Mouse (Mus musculus): ENCODE measurements around the gene Fabp3.
A peak's percentile ranks its signal among the peaks of the same experiment; 100 is the strongest.

The Fabp3 gene

DNA sequence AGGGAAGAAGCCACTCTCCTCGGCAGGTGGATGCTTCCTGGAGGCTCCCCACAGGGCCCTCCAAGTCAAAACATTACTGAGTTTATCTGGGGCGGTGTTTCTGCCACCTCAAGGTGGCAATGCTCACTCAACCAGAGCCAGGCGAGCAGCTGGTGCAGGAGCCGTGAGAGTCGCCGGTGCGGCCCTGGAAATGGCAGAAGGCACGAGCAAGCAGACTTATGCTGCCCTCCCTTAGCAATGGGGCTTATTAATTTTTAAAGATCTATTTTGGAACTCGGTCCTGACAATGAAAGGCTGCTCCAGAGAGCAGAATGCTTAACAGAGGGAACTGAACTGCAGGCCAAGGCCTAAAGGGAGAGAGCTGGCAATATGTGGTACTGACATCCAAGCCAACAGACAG is 19.0 kb downstream of the Fabp3 start:
- no peak for DNase-seq

DNA sequence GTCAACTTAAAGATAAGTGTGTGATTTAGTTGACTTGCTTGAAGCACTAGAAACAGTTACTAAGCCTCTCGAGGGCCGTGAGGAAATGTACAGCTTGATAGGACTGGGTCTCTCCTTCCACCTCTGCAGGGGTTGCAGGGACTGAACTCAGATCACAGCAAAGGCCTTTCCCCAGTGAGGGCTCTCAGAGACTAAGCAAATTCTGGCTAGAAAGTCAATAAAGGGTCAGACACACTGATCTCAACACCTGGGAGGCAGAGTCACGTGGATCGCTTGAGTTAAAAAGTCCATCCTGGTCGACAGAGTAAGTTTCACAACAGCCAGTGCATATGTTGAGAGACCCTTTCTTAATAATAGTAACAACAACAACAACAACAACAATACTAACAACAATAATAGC is 27.5 kb downstream of the Fabp3 start:
- no peak for DNase-seq

DNA sequence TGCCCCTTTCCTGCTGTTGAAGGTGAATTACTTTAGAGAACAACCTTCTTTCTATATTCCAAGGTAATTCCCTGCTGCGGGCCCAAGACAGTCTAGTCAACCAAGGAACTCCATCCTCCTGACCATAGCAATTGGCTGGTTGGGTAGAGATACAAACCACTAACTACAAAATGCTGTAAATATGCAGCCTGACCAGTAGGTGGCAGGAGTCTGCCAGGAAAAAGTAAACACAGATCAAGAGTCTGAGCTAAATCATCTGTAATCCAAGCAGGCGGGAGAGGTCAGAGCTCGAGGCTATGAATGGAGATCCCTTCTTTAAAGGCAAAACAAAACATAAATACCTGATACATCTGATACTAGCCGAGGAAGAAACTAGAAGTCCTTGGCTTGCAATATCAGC is 33.3 kb downstream of the Fabp3 start:
- peak; percentile 20 to 51 for DNase-seq

DNA sequence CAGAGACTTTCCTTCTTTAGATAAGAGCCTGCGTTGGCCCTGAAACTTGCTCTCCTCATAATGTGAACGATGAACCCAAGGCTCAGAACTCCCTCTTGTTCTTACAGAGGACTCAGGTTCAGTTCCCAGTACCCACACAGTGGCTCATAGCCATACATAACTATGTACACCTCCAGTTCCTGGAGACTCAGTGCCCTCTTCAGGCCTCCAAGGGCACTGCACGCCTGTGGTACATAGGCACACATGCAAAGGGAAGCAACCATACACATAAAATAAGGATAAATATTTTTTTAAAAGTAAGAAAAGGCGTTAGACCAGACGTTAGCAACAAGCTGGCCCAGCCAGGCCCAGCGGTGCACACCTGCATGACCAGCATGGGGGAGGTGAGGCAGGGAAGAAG is 41.3 kb downstream of the Fabp3 start:
- no peak for DNase-seq

DNA sequence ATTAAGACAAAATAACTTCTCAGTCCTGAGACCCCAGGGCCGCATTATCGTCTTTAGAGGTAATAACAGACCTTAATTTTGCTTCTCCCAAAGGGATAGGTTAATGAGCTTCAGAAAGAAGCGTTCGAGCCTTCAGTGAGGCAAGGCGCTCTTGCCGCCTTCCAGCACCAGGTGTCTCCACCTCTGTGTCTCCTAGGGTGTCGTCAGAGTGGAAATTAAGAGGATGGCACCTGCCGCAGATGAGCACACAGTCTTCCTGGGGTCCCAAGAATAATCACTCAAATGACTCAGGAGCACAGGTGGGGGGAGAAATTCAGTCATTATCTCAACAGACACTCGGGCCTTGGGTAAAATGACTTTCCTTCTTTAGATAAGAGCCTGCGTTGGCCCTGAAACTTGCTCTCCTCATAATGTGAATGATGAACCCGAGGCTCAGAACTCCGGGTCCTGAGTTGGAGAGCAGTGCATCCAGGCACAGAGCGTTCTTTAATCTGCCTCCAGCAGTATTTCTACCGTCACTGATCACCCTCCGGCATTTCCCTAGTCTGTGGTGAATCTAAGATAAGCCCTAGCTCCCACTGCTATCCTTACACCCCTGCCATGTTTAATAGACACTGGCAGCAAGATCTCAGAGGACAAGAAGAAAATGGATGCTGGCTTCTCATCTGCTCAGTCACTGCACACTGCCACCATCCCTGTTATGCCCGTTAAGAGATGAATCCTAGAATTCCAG is 42.5 kb downstream of the Fabp3 start:
- DNase-seq: no peak

DNA sequence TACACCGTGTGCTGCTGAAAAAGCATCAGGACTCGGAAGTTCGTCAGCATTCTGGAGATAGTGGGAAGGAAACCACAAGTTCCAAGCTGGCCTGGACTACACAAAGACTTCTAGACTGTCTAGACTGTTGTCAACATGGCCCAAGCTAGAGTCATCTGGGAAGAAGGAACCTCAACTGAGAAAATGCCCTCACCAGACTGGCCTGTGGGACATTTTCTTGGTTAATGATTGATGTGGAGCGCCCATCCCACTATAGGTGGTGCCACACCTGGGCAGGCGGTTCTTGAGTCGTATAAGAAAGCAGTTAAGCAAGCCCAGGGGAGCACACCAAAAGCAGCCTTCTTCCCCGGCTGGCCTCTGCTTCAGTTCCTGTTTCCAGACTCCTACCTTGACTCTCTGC is 44.2 kb downstream of the Fabp3 start:
- no peak for DNase-seq

DNA sequence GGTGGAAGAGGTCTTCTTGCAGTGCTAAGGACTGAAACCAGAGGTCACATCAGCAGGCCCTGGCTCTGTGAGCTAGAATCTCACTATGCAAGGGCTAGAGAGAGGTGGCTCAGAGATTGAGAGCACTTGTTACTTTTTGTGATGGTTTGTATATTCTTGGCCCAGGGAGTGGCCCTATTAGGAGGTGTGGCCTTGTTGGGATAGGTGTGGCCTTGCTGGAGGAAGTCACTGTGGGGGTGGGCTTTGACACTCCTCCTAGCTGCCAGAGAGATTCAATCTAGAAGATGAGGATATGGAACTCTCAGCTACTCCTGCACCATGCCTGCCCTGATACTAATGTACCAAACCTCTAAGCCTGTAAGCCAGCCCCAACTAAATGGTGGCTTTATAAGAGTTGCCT is 49.6 kb downstream of the Fabp3 start:
- no peak for DNase-seq

DNA sequence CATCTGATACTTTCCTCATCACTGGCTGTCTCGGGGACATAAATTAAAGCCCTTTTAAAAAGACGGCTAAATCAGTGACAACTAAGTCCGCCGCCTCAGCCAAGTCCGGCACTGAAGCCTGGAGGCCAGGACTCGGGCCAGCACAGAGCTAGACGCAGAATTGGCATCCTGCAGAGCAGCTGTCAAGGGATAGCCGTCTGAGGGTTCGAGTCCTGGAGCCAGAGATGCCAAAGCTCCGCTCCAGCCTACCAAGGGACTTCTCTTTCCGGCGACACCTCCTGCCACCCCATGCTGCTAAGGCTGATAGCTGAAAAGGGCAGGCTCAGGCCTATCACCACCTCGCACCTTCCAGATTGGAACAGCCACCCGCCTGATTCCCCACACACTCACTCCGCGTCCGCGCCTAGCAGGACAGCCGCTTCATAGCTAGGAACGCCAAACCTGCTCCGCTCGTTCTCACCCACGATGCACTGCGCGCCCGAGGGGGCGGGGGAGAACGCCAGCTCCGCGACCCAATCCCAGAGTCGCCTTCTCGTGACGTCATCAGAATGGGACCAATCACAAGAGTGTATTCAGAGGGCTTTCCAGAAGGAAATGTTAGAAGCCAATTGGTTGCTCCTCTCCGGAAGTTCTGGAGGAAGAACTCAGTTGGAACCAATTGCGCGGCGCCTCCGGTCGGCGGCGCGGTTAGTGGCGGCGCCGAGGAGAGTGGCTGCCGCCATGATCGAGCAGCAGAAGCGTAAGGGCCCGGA is 51.3 kb downstream of the Fabp3 start, which contains the start of the genes Zcchc17 and Snrnp40:
Gene Zcchc17, minus strand, starts transcription at position 458 of the 752 bp plus-strand sequence.
Gene Snrnp40, plus strand, starts transcription at position 647 of the 752 bp plus-strand sequence.
- peak; percentile 99 for DNase-seq

DNA sequence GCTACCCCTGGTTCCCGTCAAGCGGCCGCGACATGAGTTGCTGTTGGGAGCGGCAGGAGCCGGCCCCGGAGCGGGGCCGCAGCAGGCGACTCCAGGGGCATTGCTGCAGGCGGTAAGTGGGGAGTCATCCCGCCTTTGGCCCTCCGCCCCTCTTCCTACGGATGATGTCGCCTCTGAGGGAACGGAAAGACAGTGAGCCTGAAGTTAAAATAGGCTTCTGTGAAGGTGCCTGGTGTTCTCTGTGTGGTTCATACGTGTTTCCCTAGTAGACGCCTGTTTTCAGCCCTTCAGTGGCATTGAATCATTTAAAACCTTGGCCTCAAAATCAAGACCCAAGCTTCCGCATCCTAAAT is 51.8 kb downstream of the Fabp3 start:
- no peak for DNase-seq

Measured in lung, adult 18-20 months (tissue).